Mouse (Mus musculus) large intestine, adult 2 months (tissue): ENCODE data around the gene Rsbn1. TPM values are rescaled to one million over a fixed set of nuclear protein-coding genes. Genes with fewer than 3 reads are reported as not detected.

Experiments
- DNase-seq: peaks from one replicate; pipeline ENCODE4 v3.0.0-alpha.2; 2012; ENCODE audit warnings: low read depth, low spot score
- WGBS: fragments of 180-500 bp; shearing (Covaris S2); methylation state at CpG from one replicate; pipeline ENCODE4 v1.1.7; 2018; 5-methylcytosine and 5-hydroxymethylcytosine counted together
- polyA plus RNA-seq: library from polyadenylated mRNA; depleted of rRNA; stranded (reverse); fragments of >200 nt; gene quantifications from 2 replicates; pipeline ENCODE4 v1.2.3, GENCODE M21; 2012

Rsbn1 gene
- polyA plus RNA-seq, 1 experiment: 1.1 TPM

GRCm38 (mm10) chr3:103944794-103945562 lies 31.1 kb downstream of the Rsbn1 start:
- no peak for DNase-seq
- WGBS: 73% methylated on average over 1 of the region's 1 CpGs

GRCm38 (mm10) chr3:103948666-103949065 lies 34.7 kb downstream of the Rsbn1 start:
- WGBS: 86% methylated on average over 7 of the region's 7 CpGs
- no peak for DNase-seq

GRCm38 (mm10) chr3:103960622-103961021 lies 46.7 kb downstream of the Rsbn1 start:
- WGBS: 81% methylated on average over 3 of the region's 3 CpGs
- DNase-seq: no peak

GRCm38 (mm10) chr3:103967231-103967630 lies 53.3 kb downstream of the Rsbn1 start:
- DNase-seq: no peak
- WGBS: 24% methylated on average over 2 of the region's 2 CpGs

GRCm38 (mm10) chr3:103967861-103968691 lies 54.2 kb downstream of the Rsbn1 start, which contains the start of gene Phtf1:
Gene Phtf1 (plus strand): TSS chr3:103968110.
- peak; percentile 46 for DNase-seq
- under 1% methylated on average over 70 of the region's 70 CpGs for WGBS

GRCm38 (mm10) chr3:103968701-103969100 lies 54.8 kb downstream of the Rsbn1 start:
- WGBS: 1% methylated on average over 24 of the region's 24 CpGs
- DNase-seq: no peak

- WGBS: 95% methylated on average over 2 of the region's 2 CpGs
- DNase-seq: no peak
These were observed 57.2 kb downstream of the Rsbn1 start for GRCm38 (mm10) chr3:103971157-103971556.

GRCm38 (mm10) chr3:103984556-103984955 lies 70.6 kb downstream of the Rsbn1 start:
- no peak for DNase-seq
- 76% methylated on average over 4 of the region's 4 CpGs for WGBS

- 98% methylated on average over 2 of the region's 2 CpGs for WGBS
- DNase-seq: no peak
These were observed 71.3 kb downstream of the Rsbn1 start for GRCm38 (mm10) chr3:103985194-103985593.

- DNase-seq: no peak
- WGBS: 52% methylated on average over 5 of the region's 5 CpGs
These were observed 74.0 kb downstream of the Rsbn1 start for GRCm38 (mm10) chr3:103987831-103988432.

- DNase-seq: no peak
- WGBS: 92% methylated on average over 4 of the region's 4 CpGs
These were observed 75.4 kb downstream of the Rsbn1 start for GRCm38 (mm10) chr3:103989352-103989751.

- DNase-seq: no peak
- WGBS: 92% methylated on average over 3 of the region's 3 CpGs
These were observed 77.4 kb downstream of the Rsbn1 start for GRCm38 (mm10) chr3:103991271-103991670.

GRCm38 (mm10) chr3:103998724-103999123 lies 84.8 kb downstream of the Rsbn1 start:
- DNase-seq: no peak
- 93% methylated on average over 4 of the region's 4 CpGs for WGBS

GRCm38 (mm10) chr3:104006896-104007466 lies 93.1 kb downstream of the Rsbn1 start:
- WGBS: 93% methylated on average over 8 of the region's 8 CpGs
- DNase-seq: no peak

- no peak for DNase-seq
- 85% methylated on average over 8 of the region's 8 CpGs for WGBS
These were observed 93.6 kb downstream of the Rsbn1 start for GRCm38 (mm10) chr3:104007479-104007878.

GRCm38 (mm10) chr3:104009924-104010662 lies 96.2 kb downstream of the Rsbn1 start:
- WGBS: 86% methylated on average over 5 of the region's 5 CpGs
- no peak for DNase-seq

- WGBS: 81% methylated on average over 2 of the region's 2 CpGs
These were observed 98.1 kb downstream of the Rsbn1 start for GRCm38 (mm10) chr3:104011972-104012371.

More at GRCm38 (mm10) chr3:104011972-104012371, 98.1 kb downstream of the Rsbn1 start:
- no peak for DNase-seq
